Mouse (Mus musculus) layer of hippocampus, postnatal 14 days (tissue): ENCODE data around the gene Akap2. TPM values are rescaled to one million over a fixed set of nuclear protein-coding genes. Genes with fewer than 3 reads are reported as not detected.

ENCODE experiments used
- DNase-seq, 2 experiments: peaks; one replicate each; pipeline ENCODE4 v3.0.0; 2021 to 2022; ENCODE audit warnings: low spot score in 2 of 2, mixed read lengths in 1 of 2
- long read RNA-seq, 2 experiments: library from polyadenylated mRNA; stranded (forward); transcript quantifications; one replicate each; pipeline ENCODE4 v2.0.0; 2021
- total RNA-seq, 2 experiments: library from RNA; stranded (reverse); gene quantifications; 2 replicates each; pipeline ENCODE4 v1.2.3; 2021

The Akap2 gene
- total RNA-seq: 10 to 100 TPM; 47.1 to 53.1 TPM
- long read RNA-seq, experiment 1, full-length matches to known transcripts: 1 of 10 reads
- long read RNA-seq, experiment 1, partial matches to known transcripts: 0 of 10 reads
- long read RNA-seq, experiment 1, other reads (novel, unspliced or antisense): 9 of 10 reads
- long read RNA-seq, experiment 2, partial matches to known transcripts: 0 of 11 reads
- long read RNA-seq, experiment 2, other reads (novel, unspliced or antisense): 11 of 11 reads

DNA sequence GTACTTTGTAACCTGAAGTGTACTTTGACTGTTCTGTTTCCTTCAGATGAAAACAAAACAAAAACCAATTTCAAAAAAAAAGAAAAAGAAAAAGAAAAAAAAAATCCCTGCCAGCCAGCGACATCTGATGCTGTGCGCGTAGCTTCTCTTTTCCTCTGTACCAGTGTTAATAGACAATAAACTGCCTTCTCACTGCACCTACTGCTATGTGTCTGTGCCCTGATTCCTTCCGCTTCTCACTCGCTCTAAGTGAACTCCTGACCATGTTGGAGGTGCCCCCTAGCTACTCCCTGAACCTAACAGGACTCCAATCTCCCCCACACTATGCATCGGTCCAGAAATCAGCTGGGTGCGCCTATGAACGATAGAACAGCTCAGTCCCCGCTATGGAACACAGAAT is at the start of gene Akap2:
Gene Akap2 (plus strand): TSS at position 304 of the 400 bp plus-strand sequence.
- DNase-seq: no peak

DNA sequence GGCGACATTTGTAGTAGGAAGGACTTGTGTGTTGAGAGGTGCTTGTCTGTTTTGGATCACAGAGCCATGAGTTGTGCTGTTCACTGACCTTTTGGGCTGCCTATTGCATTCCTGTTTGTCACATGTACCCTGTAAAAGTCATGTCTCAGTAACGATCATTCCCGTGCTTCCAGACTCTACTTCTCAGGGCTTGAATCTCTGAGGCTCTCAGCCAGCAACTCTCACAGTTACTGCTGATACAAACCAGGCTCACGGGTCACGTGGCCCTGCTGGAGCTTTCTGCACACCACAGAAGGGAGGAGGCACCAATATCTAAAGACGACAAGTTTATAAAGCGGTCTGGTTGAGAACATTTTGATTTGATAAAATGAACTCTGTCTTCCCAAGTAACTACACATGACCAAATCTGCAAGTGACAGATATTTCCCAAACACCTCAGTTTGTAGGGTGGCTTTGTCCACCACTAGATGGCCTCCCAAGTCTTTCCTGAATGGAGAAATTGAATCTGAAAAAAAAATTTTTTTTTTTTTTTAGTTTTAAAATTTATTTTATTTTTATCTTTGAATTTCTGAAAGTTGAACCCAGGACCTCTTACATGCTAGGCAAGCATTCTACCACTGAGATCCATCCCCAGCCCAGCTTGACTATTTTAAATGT is 46.5 kb upstream of the Akap2 start:
- DNase-seq: no peak

DNA sequence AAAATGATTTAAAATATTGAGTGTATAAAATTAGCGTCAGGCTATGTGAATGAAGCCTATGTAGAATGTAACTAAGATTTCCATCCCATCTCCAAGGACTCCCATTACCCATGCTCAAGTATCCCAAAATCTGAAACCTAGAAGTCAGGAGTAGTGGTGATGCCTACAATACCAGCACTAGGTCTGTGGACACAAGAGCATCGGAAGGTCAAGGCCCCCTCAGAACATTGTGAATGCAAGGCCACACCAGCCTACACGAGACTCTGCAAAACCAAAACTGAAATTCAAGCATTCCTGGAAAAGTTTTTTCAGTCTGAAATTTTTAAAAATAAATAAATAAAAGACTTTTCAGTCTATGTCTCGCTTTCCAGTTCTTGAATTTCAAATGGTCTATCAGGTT is 44.9 kb upstream of the Akap2 start:
- no peak for DNase-seq

DNA sequence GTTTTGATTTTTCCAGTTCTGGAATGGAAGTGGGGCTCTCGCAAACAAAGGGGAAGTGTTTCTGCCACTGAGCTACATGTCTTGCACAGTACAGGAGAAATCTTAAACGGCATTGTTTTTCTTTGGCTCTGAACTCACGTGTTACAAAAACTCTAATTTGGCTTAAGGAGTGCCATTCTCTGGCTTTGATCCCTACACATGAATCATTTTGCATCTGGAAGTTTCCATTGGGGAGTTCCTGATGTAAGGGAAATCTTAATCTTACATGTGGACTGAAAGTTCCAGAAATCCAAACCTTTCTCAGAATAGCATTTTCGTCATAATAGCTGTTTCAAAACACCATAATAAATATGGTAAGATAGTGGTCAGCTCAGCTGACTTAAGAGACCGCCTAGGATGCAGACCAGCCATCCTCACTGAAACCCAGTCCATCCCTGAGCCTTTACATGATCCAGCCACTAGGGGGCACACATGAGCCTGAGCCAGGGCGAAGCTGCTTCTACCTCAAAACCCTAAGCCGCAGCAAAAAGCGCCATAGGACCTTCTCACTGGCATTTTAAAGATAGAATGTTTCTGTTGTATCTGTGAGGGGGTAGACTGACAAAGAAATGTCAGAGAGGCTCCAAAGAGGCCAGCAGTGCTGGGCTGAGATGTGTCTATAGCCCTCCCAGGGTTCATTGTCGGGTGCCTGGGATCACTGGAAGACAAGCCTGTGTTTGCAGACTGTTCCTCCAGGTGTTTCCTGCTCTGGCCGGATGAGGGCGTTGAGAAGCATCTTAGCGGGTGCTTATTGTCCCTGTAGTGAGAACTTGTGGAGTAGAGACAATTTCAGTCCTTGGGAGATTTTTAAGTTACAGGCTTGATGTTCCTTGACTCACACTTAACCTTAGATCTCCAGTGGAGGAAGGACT is 44.2 kb upstream of the Akap2 start:
- peak; percentile 85 for DNase-seq

DNA sequence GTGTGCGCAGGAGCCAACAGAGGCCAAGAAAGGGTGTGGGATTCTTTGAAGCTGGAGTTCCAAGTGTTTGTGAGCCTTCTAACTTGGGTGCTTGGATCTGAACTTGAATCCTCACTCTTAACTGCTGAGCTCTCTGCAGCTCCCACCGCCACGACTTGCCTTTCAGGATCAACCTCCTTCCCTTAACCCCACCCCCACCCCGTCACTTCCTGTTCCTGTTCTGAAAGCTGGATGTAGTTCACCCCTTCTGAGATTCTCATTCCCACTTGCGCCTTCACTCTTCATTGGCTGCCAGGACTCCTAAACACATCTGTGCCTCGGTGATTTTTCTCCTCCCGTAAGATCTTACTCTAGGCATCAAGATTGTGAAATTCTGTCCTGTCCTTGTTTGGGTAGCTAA is 43.1 kb upstream of the Akap2 start:
- no peak for DNase-seq

DNA sequence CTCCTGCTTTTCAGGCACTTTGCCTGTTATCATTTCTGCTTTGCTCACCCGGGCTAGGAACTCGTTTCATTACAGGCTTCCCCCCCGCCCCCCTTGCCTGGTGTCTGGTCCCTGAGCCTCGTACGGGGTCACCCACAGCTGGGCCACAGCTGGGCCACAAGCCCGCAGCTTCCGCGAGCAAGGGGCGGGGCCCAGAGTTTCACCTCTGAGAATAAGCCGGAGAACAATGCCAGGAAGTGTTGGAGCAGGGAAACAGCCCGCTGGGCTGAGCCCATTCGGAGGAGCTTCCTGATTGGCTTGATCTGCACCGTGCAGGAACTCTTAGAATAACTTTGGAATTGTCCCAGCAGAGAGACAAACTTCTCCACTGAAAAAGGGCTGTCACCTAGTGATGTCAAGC is 42.1 kb upstream of the Akap2 start:
- no peak for DNase-seq

DNA sequence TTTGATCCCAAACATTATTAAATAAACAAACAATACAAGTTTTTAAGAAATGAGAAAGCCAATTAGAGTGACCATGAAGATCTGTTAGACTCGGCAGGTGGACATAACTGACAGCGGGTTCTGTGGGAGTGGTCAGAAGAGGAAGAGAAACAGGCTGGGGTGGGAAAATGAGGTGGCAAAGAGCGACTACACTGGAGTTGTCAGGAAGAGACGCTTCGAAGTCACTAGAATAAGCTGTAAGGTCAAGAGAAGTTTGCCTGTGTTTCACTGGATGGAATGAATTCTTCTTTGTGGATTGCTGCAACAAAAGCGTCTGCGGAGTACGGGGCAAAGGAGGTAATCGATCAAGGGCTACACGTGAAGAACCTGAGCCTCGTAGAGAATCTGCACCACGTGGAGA is 39.5 kb upstream of the Akap2 start:
- DNase-seq: no peak

DNA sequence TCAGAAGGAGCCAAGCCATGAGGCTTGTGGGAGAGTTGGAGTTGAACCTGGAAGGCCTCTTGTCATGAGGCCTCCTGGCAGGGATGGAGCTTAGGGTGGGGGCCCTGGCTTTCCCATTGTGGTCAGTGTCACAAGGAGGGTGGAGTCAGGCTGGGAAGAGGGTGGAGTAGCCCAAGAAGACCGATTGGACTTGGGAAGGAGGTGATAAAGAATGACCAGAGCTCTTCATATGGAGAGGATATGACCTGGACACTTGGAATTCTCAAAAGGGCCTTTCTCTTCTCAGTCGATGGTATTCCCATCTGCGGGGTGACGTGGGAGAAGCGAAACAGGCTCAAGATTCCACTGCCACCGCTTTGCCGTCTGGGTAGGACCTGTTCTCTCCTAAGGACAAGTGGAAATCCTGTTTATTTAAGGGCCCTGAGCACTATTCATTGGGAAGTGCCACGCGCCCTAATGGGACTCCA is 38.4 kb upstream of the Akap2 start:
- DNase-seq: no peak

DNA sequence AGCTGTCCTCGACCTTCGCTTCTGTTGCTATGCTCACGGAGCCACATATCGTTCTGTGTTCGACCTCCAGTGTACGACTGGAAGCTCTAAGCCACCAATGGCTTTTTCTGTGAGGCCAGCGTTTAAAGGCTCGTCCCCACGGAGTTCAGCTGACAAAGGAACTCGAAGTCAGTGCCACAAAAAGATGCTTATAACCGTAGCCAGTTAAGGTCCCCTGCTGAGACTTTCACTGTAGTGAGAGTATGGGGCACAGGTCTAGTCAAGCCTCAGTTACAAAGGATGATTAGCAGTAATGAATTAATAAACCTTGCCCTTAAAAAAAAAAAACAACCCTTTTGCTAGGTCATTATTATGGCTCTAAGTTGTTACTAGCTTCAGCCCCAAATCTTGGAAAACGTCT is 37.3 kb upstream of the Akap2 start:
- DNase-seq: no peak

DNA sequence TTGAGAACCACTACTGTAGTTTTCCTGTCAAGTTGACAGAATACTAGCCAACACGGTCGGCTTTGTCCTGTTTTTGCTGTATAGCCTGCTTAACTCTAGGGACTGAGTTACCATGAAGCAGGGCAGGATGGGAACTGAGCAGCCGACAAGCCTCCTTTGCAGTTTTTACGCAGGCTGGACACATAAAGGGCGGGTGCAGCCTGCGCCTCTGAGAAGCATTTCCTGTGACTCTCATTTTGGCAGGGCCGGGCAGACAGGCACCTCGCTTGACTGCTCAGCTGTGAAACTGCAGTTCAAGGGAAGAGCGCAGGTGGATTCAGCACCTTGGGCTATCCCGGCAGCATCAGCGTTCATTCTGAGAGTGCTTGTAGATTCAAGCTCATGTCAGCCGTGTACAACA is 35.9 kb upstream of the Akap2 start:
- DNase-seq: no peak

DNA sequence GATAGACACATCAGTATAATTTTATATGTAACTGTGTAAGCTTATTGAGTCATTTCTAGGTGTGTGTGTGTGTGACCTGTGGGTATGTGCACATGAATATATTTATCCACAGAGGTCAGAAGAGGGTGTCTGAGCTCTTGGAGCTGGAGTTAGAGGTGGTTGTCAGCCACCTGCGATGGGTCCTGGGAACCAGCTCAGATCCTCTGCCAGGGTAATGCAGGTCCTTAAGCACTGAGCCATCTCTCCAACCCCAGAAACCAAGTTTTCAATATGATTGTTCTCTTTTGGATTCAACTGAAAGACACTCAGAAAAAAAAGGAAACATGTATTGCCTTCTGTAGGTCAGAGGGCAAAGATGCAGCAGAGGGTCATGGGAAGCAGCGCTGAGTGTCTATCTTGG is 35.1 kb upstream of the Akap2 start:
- DNase-seq: no peak

DNA sequence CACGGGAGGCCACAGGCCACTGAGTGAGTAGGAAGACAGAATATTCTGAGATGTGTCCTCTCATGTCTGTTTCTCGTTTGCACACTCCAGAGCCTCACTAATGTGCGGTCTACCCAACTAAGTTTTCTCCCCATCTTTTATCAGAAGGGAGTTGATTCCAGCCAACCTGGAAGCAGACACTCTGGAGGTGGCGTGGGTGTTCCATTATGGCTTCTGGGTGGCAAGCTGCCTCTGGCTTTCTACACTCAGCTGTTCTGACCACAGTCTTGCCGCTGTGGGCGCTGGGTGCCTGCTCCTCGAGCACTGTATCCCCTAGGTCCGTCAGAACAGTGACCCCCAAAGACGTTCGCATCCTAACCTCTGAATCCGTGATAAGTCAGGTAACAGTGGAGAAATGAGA is 34.5 kb upstream of the Akap2 start:
- DNase-seq: no peak

DNA sequence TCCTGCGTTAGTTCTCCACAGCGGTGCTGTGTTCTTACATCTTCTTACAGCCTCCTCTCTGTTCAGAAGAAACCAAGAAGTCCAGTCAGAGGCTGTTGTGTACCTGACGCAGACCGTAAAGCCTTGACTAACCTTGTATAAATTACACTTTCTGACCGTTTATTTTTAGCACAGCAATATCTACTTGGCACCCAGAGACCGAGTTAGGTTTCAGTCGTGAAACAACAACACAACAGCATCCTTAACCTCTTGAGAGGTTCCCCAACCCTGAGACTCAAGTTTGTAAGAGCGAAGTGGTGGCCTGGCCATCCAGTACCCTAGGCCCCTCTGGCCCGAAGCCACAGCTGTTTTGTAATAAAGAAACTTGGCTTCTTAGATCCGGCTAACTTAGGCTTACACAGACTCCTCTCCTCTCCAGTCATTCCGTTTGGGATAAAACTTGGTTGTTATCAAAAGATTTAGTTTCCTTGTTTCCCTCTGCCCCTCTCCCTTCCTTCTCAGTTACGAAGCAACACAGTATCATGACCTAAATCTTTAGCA is 32.7 kb upstream of the Akap2 start:
- no peak for DNase-seq

DNA sequence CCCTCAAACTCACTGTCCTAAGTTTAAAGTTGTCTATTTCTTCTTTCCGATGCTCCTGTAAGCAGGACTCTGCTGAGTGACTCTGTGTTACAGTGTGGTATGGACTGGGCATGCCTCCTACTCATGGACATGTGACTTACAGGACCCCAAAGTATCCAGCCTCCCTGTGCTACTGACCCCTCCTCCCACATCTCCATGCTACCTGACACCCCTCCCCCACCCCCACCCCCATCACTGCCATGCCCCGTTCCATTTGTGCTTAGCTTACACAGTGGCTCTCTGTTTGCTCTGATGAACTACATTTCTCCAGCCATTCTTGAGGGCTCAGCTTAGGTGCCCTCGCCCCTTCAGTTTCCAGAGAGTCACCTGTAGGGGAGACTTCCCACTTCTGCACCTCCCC is 30.7 kb upstream of the Akap2 start:
- DNase-seq: no peak

DNA sequence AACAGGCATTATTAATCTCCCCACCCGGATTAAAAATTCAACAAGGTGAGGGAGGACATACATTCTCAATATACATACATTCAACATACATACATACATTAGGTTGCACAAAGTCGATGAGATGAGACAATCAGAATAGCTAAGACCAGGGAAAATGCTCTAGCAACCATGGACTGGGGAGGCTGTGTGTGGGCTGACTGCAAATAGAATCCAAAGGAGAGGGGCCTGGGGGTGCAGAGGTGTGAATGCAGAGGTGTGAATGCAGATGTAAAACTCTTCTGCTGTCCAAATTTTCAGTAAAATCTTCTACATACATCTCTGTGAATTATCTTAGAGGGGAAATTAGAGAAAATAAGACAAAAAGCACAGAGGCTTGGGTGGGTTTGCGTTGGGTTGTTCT is 29.9 kb upstream of the Akap2 start:
- no peak for DNase-seq

DNA sequence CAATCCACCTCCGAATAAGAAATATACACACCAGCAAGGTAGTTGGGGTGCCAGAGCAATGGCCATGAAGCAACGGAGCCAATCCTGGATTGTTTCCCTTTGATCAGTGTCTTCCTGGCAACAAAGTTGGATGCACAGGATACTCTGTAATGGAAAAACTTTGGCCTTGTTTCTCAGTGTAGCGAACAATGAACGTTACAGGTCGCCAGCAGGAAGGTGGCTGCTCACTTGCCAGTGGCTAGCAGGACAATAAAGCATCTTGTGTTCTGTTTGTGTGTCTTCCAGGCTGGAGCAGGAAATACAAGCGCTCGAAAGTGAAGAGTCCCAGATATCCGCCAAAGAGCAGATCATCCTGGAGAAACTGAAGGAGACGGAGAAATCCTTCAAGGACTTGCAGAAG is 29.3 kb upstream of the Akap2 start:
- no peak for DNase-seq

DNA sequence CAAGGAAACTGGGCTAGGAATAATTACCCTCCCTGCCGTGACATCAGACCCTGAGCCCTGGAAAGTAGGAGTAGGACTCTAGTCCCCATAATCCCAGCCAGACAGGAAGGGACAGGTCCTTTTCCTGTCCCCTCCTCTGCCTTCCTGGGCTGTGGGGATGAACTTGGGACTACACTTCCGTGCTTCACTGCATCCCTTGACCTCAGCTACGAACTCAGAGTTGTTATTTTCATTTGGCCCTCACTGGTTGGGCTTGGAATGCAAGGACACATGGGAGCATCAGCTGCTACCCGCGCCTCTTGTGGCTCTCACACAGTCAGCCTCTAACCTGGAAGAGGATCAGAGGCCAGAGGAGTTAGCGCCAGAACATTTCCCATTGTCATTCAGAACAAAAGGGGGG is 27.5 kb upstream of the Akap2 start:
- no peak for DNase-seq

DNA sequence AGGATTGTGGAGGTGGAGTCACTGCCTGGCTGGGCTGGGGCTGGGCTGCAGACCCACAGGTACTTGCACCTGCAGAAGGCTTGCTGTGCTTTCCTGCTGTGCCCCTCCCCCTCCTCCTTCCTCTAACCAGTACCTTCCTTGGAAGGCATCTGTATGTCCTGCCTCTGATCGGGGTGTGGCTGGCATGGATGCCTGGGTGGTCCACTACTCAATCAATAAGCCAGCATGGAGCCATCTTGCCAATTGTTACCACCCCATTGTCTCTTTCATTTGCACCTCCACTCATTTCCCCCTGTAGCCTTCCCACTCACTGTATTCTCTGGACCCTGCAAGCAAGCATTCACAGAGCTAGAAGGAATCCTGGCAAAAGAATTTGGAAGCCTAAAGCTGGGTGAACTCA is 26.7 kb upstream of the Akap2 start:
- no peak for DNase-seq

DNA sequence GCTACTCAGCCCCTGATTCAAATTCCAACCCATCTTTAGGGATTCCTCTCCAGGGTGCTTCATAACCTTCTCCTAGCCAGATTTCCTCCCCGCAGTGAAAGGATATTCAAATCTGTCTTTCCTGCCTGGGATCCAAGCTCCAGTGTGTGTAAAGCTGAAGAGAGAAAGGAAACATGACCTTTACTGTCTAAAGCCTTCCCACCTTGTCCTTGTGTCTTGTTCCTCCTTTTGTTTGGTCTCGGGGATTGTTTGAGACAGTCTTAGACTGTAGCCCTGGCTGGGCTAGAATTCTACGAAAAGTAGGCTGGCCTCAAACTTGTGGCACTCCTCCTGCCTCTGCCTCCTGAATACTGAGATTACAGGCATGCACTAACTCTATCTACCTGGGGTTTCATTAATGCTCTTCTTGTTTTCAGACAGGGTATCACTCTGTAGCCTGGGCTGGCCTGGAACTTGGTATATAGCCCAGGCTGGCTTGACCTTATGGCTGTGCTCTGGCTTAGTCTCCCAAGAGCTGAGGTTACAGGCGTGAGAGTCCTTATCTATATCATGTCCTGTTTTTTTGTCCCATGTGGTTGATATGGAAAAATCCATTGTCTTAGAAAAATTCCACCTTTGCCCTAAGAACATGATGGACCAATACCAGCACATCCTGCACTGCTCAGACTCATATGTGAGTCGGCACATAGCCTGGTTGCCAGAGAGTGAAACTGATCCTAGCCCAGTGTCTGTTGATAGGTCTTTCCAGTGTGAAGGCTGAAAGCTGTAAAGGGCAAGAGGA is 22.9 kb upstream of the Akap2 start:
- DNase-seq: no peak

DNA sequence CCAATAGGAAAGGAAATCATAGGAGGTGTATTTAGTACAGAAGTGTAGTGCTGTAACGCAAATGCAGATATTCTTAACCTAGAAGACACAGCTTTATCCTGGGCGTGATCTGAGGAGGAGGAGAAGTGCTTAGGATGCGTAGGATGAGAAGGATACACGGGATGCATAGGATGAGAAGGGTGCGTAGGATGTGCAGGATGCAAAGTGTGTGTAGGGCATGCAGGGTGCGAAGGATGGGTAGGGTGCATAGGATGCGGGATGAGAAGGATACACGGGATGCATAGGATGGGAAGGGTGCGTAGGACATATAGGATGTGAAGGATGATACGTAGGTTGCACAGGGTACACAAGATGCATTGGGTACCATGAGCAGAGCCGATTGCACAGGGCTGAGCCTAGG is 20.5 kb upstream of the Akap2 start:
- no peak for DNase-seq
